Mouse (Mus musculus) midbrain, embryonic 16.5 days (tissue): ENCODE results near the gene Rac3. TPM values are rescaled to one million over a fixed set of nuclear protein-coding genes. Genes with fewer than 3 reads are reported as not detected.
A peak's percentile ranks its signal among the peaks of the same experiment; 100 is the strongest.

ENCODE experiments used
- ATAC-seq: fragments of 200-750 bp; cut with Nextera tagmentation; 2 replicates; pipeline ENCODE4 v1.8.0; 2017; ENCODE audit warnings: moderate TSS enrichment
- H3K27ac ChIP-seq: fragments of 300-500 bp; sonication (generic); 2 replicates; pipeline ENCODE4 v1.5.1; 2014; ENCODE audit warnings: mild to moderate bottlenecking, low read length, mixed read lengths
- H3K27me3 ChIP-seq: fragments of 300-500 bp; sonication (generic); 2 replicates; pipeline ENCODE4 v1.6.1; 2014; ENCODE audit warnings: low read depth, low read length, mixed read lengths; ENCODE audit not compliant: control insufficient read depth, insufficient read depth
- H3K36me3 ChIP-seq: fragments of 300-500 bp; sonication (generic); 2 replicates; pipeline ENCODE4 v1.6.1; 2014; ENCODE audit warnings: mild to moderate bottlenecking, low read length, moderate library complexity, mixed read lengths; ENCODE audit not compliant: control insufficient read depth, insufficient read depth
- H3K4me1 ChIP-seq: fragments of 300-500 bp; sonication (generic); 2 replicates; pipeline ENCODE4 v1.6.1; 2014; ENCODE audit warnings: mild to moderate bottlenecking, low read length, mixed read lengths; ENCODE audit not compliant: control insufficient read depth, insufficient read depth
- H3K4me2 ChIP-seq: fragments of 300-500 bp; sonication (generic); 2 replicates; pipeline ENCODE4 v1.6.1; 2014; ENCODE audit warnings: mild to moderate bottlenecking, low read length, mixed read lengths
- H3K4me3 ChIP-seq: fragments of 300-500 bp; sonication (generic); 2 replicates; pipeline ENCODE4 v1.5.1; 2014; ENCODE audit warnings: low read depth, mild to moderate bottlenecking, low read length, moderate library complexity, mixed read lengths
- H3K9ac ChIP-seq: fragments of 300-500 bp; sonication (generic); 2 replicates; pipeline ENCODE4 v1.6.1; 2014; ENCODE audit warnings: low read depth, low read length, mixed read lengths
- H3K9me3 ChIP-seq: fragments of 300-500 bp; sonication (generic); replicated peaks from 2 replicates; pipeline ENCODE4 v1.6.1; 2014; ENCODE audit warnings: mild to moderate bottlenecking, low read length, mixed read lengths; ENCODE audit not compliant: control insufficient read depth, poor library complexity, severe bottlenecking
- WGBS: fragments of 180-500 bp; shearing (Covaris S2); extraction: QIAGEN DNeasy Blood & Tissue Kit; methylation state at CpG from one replicate; pipeline ENCODE4 v1.1.7; 2014; 5-methylcytosine and 5-hydroxymethylcytosine counted together
- polyA plus RNA-seq: library from polyadenylated mRNA; unstranded; fragments of >200 nt; fragmentation: Nextera tagmentation; extraction: Ambion mirVana; gene quantifications from 2 replicates; pipeline ENCODE4 v1.2.1, GENCODE M21; 2015

Gene Rac3
- polyA plus RNA-seq, 1 experiment from 2014 or later = 719 TPM

DNA sequence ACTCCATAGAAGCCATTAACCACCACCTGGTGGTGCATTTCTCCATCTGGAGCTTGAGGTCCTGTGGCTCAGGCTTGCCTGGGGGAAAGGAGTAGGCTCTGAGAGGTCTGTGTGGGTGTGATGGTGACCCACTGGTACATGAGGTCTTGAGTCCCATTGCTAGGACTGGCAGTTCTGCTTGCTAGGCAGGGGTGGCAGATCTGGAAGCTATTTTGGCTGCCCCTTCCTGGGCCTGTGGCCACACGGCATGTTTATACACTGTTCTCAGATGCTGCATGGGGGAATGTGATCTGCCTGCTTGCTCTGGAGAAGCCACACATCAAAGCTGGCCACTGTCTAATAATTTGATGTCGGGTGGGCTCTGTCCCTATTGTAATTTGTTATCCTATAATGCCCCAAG is 37.2 kb upstream of the Rac3 start:
- H3K9me3 ChIP-seq = no peaks in the 10 kb centered on the region
- WGBS = 92% methylated on average over 2 of the region's 2 CpGs
- H3K27ac ChIP-seq = no peak overlapping the region
- no peaks in the 10 kb centered on the region for H3K4me1 ChIP-seq
- no peak overlapping the region for H3K4me3 ChIP-seq
- peaks cover 17% of the 10 kb centered on the region for H3K36me3 ChIP-seq
- no peaks in the 10 kb centered on the region for H3K27me3 ChIP-seq
- ATAC-seq = no peak
- no peak overlapping the region for H3K9ac ChIP-seq
- H3K4me2 ChIP-seq = no peak overlapping the region

DNA sequence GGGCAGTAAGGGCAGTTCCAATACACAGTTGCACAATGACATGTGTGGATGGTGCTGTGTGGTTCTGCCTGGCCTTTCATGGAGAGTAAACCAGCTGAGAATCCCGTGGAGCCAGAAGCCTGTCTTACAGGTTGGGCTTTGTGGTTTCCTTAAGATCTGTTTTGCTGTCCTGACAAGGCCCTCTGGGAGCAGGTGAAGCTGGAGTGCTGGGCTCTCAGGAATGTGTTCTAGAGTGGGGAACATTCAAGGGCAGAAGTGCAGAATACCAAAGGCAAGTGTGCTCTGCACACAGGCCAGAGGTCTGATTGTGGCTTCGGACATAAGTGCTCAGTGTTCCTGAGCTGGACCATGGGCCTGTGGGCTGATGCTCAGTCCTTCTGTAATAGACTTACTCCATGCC is 36.6 kb upstream of the Rac3 start:
- Histone ChIP-seq H3K9me3 (no peaks in the 10 kb centered on the region), H3K4me1 (no peaks in the 10 kb centered on the region), H3K4me2 (no peak overlapping the region), H3K27me3 (no peaks in the 10 kb centered on the region), H3K9ac (no peak overlapping the region), H3K4me3 (no peak overlapping the region), H3K36me3 (peaks cover 21% of the 10 kb centered on the region), H3K27ac (no peak overlapping the region)
- ATAC-seq = no peak
- 98% methylated on average over 2 of the region's 2 CpGs for WGBS

DNA sequence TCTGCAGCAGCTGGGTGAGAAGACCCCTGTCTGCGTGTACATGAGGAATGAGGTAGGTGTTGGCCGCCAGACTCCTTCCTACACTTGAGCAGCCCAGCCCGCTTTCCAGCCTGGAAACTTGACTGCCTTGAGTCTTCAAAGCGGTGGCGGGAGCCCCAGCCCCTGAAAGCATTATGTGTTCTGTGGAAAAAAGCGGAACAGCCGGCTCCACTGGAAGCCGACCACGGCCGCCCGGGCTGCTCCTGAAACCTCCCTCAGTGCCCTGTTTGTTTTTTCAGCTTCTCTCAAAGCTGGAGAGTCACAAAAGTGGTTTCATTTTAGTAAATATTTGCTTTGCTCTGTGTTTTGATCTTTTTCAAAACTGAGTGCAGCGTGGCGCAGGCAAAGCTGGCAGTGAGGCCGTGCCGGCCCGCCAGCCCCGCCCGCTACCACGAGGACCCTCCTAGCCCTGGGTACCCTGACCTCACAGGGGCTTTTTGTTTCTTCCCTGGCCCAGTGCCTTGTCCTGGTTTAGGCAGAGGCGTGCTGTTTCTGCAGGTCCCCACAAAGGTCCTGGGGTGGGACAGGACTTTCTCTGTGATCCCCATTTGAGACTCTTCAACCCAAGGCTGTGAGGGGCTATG is 34.5 kb upstream of the Rac3 start:
- no peak for ATAC-seq
- Histone ChIP-seq H3K4me1 (no peaks in the 10 kb centered on the region), H3K36me3 (peaks cover 20% of the 10 kb centered on the region), H3K9ac (no peak overlapping the region), H3K27me3 (no peaks in the 10 kb centered on the region), H3K9me3 (no peaks in the 10 kb centered on the region), H3K27ac (no peak overlapping the region), H3K4me3 (no peak overlapping the region), H3K4me2 (no peak overlapping the region)
- WGBS = 73% methylated on average over 20 of the region's 20 CpGs

DNA sequence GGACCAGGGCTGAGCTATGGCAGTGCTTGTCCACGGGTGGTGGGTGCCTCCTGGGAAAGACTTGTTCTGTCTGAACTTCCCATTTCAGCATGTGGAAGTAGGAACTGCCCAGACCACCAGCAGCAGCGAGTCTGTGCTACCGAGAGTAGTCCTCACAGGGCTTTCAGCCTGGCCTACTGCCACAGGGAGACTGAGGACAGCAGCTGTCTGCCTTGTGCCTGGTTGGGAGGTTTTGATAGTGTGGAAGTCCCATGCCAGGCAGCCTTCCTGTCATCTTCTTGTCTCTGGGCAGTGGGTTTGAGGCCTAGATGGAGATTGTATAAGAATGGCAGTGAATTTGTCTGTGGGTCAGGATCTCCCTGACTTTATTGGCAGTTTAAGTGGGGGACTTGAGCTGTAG is 31.9 kb upstream of the Rac3 start:
- no peak for ATAC-seq
- Histone ChIP-seq H3K4me3 (no peak overlapping the region), H3K9ac (no peak overlapping the region), H3K4me1 (no peaks in the 10 kb centered on the region), H3K36me3 (peaks cover 15% of the 10 kb centered on the region), H3K4me2 (no peak overlapping the region), H3K9me3 (no peaks in the 10 kb centered on the region), H3K27me3 (no peaks in the 10 kb centered on the region), H3K27ac (no peak overlapping the region)
- 83% methylated on average over 3 of the region's 3 CpGs for WGBS

DNA sequence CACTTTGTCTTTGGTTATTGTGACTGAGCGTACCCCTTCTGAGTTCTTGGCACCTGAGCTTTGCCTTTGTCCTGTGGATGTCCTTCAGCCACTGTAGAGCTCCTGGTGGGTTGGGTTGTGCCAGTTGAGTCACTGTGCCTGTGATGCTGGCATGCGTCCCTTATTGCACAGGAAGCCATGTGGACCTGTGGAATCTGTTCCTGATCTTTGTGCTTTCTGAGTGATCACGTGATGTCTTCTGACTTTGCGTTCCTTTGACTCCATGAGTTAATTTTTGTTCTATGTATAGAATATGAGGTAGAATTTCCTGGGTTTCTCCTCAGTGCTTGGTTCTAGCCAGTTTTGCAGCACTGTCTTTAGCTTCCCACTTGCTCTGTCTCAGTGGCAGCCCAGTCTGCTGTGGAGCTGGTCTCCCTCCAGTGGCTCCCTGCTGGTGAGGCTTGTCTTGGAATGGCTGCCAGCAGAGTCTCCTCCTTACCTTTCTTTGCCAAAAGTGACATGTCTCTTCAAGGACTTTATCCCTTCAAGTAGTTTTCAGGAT is 28.7 kb upstream of the Rac3 start:
- WGBS = 94% methylated on average over 4 of the region's 4 CpGs
- Histone ChIP-seq H3K4me1 (peaks cover 6% of the 10 kb centered on the region; the same call in 1 of the 2 replicates), H3K9ac (no peak overlapping the region), H3K27ac (no peak overlapping the region), H3K4me2 (no peak overlapping the region), H3K4me3 (no peak overlapping the region), H3K36me3 (peaks cover 9% of the 10 kb centered on the region; the same call in 1 of the 2 replicates), H3K9me3 (no peaks in the 10 kb centered on the region), H3K27me3 (no peaks in the 10 kb centered on the region)
- no peak for ATAC-seq

DNA sequence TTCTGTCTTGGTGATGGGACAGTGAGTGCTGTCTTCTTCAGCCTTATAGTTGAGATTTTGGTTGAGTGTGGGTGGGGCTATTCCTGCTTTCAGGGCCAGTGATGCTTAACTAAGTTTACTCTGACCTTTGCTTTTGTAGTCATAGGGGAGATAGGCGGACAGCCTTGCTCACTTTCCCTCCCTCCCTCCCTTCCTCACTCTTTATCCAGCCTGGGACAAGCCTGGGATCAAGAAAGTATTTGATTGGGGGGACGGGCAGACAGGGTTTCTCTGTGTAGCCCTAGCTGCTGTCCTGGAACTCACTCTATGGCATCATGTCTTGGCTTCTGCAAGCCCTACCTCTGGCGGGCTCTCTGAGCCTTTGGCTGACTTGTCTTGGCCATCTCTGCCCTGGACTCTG is 27.8 kb upstream of the Rac3 start:
- H3K27me3 ChIP-seq = no peaks in the 10 kb centered on the region
- H3K36me3 ChIP-seq = peaks cover 9% of the 10 kb centered on the region; the same call in 1 of the 2 replicates
- no peak overlapping the region for H3K27ac ChIP-seq
- H3K9ac ChIP-seq = no peak overlapping the region
- no peak overlapping the region for H3K4me3 ChIP-seq
- no peaks in the 10 kb centered on the region for H3K9me3 ChIP-seq
- no peak overlapping the region for H3K4me2 ChIP-seq
- H3K4me1 ChIP-seq = peaks cover 6% of the 10 kb centered on the region; the same call in 1 of the 2 replicates
- 53% methylated on average over 3 of the region's 3 CpGs for WGBS
- no peak for ATAC-seq

DNA sequence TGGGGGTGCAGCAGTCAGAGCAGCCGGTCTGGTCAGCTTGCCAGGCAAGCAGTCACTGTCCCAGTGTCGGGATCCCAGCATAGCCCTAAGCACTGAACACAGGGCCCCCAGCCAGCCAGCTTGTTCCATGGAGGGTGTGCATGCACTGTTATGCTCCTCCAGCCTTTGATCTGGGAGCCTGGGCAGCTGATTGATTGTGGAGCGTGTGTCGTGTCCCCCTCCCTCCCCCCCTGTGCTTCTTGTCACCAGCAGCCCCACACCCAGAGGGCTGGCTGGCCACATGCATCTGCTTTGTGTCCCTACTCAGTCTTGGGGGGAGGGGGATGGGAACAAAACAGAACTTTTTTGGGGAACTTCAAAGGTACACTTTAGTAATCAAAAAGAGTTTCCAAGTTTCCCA is 26.1 kb upstream of the Rac3 start:
- no peak overlapping the region for H3K4me2 ChIP-seq
- no peak overlapping the region for H3K4me3 ChIP-seq
- H3K9me3 ChIP-seq = no peaks in the 10 kb centered on the region
- peaks cover 2% of the 10 kb centered on the region; the same call in 1 of the 2 replicates for H3K36me3 ChIP-seq
- ATAC-seq = peak; percentile 75
- 0 out of 2 replicates have a peak overlapping the region, but pooled peaks have one; percentile 4 for H3K27ac ChIP-seq
- H3K27me3 ChIP-seq = no peaks in the 10 kb centered on the region
- peaks cover 6% of the 10 kb centered on the region; the same call in 1 of the 2 replicates for H3K4me1 ChIP-seq
- H3K9ac ChIP-seq = no peak overlapping the region
- 10% methylated on average over 4 of the region's 4 CpGs for WGBS

DNA sequence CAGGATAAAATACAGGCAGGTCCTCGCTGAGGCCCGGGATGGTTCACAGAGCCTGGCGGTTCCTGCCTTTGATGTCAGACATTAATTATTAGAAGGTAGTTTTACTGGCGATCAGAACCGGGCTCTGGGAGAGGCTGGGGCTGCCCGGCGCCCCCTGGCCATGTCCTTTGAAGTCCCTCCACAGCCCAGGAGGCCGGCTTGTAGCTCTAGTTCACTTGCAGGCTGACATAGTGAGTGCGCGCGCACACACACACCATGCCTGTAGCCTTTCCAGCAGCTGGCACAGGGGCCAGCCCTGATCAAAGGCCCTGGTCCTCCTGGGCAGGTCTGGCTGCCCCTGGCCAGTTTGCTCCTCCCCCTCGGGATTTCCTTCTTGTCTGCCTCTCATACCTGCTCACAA is 25.6 kb upstream of the Rac3 start:
- Histone ChIP-seq H3K4me1 (peaks cover 6% of the 10 kb centered on the region; the same call in 1 of the 2 replicates), H3K9me3 (no peaks in the 10 kb centered on the region), H3K4me3 (no peak overlapping the region), H3K27ac (0 out of 2 replicates have a peak overlapping the region, but pooled peaks have one; percentile 5), H3K27me3 (no peaks in the 10 kb centered on the region), H3K9ac (no peak overlapping the region), H3K4me2 (no peak overlapping the region), H3K36me3 (no peaks in the 10 kb centered on the region)
- ATAC-seq = peak; percentile 63
- 40% methylated on average over 12 of the region's 12 CpGs for WGBS

DNA sequence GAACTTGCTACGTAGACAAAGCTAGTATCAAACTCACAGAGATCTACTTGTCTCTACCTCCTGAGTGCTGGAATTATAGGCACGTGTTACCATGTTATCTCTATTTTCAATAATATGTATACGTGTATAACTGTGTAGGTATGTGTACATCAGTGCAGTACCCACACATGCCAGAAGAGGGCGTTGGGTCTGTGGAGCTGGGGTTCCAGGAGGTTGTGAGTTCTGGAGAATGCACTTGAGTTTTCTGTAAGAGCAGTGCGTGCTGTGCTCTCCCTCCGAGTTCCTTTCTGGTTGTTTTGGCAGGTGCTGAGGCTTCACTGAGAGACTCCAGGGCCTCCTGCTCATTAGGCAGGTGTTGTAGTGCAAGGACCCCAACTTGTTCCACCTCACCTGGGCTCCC is 24.7 kb upstream of the Rac3 start:
- H3K27me3 ChIP-seq = no peaks in the 10 kb centered on the region
- H3K4me1 ChIP-seq = peaks cover 6% of the 10 kb centered on the region; the same call in 1 of the 2 replicates
- peaks cover 4% of the 10 kb centered on the region; the same call in 1 of the 2 replicates for H3K36me3 ChIP-seq
- no peak overlapping the region for H3K9ac ChIP-seq
- no peaks in the 10 kb centered on the region for H3K9me3 ChIP-seq
- no peak for ATAC-seq
- no peak overlapping the region for H3K4me2 ChIP-seq
- H3K27ac ChIP-seq = no peak overlapping the region
- no peak overlapping the region for H3K4me3 ChIP-seq
- WGBS = 92% methylated on average over 6 of the region's 6 CpGs
